Mouse (Mus musculus) liver, embryonic 14.5 days (tissue): ENCODE results near the gene Adamts4.

Experiments
- CTCF ChIP-seq: IDR thresholded peaks from 2 replicates; pipeline ENCODE4 v1.5.1; 2016; ENCODE audit warnings: antibody characterized with exemption, low read depth, control low read depth
- EP300 ChIP-seq: IDR thresholded peaks from 2 replicates; pipeline ENCODE4 v1.6.1; 2016; ENCODE audit warnings: antibody characterized with exemption, low read depth

- TF ChIP-seq CTCF (no peak), EP300 (no peak)
Measured at GRCm38 (mm10) chr1:171287136-171288081, 37.2 kb downstream of the Adamts4 start, which contains the start of gene Usp21.
